Mouse (Mus musculus) left cerebral cortex, adult 2 months (tissue): ENCODE data around the gene Cabp4. TPM values are rescaled to one million over a fixed set of nuclear protein-coding genes. Genes with fewer than 3 reads are reported as not detected.
A peak's percentile ranks its signal among the peaks of the same experiment; 100 is the strongest.
"Not testable (repeated sequence)": the region's sequence is repeated elsewhere in the genome, so short reads cannot be mapped to it uniquely, and the experiment has no call there.

Source experiments
- DNase-seq, 2 experiments: peaks; one replicate each; pipeline ENCODE4 v3.0.0; 2021 to 2022; ENCODE audit warnings: low spot score in 2 of 2, mixed read lengths in 1 of 2; ENCODE audit errors: extremely low spot score in 1 of 2
- H3K27ac ChIP-seq: fragments of 200-600 bp; 2 replicates; pipeline ENCODE4 v1.8.1; 2022
- H3K4me3 ChIP-seq: fragments of 200-600 bp; 2 replicates; pipeline ENCODE4 v1.8.1; 2022
- CTCF ChIP-seq: fragments of 200-600 bp; IDR thresholded peaks from 2 replicates; pipeline ENCODE4 v1.8.1; 2022; ENCODE audit warnings: antibody characterized with exemption, mild to moderate bottlenecking, moderate library complexity
- intact Hi-C: fragments of 180-260 bp; cut with DNase I; formaldehyde crosslinking; loops from one replicate; pipeline ENCODE4 v1.15.1; 2025
- total RNA-seq, 2 experiments: library from RNA; stranded (reverse); gene quantifications; 2 replicates each; pipeline ENCODE4 v1.2.3; 2021

The Cabp4 gene
- total RNA-seq, 2 experiments from 2014 or later, result 0.26 TPM; not detected in 1

DNA sequence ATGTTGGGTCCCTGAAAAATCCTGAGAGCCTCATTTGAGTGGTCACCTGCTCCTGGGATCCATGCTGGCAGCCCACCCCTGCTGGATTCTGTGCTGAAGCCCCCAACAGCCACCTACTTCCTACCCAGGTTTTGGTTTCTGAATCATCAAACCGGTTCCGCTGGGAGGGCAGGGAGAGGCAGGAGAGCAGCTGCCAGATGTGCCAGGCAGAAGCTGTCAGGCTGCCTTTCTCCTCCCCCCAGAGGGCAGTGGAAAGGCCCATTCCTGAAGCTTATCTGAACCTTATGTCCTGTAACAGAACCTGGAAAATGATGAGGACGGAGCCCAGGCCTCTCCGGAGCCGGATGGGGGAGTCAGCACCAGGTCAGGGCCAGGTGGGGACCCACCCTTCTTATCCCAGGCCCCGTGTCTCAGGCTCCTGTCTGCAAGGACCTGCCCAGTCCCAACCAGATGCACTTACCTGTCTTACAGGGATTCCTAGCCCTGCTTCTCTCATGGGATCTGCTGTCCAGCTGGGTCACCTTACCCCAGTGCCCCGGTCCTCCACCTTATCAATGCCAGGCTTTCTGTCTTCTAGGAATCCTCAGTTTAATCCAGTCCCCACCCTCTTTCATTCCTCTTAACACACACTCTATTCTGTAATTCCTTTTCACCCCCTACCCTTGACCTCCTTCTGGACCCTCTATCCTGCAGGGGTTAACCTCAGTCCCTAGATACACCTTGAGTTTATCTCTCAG is 16.9 kb downstream of the Cabp4 start:
- no peak for TF ChIP-seq CTCF
- DNase-seq, result no peak
- H3K27ac ChIP-seq, result peak overlapping the region; percentile 81; the same call in 1 of the 2 replicates
- intact Hi-C loops, result no loop called here
- H3K4me3 ChIP-seq, result peak overlapping the region; percentile 55

DNA sequence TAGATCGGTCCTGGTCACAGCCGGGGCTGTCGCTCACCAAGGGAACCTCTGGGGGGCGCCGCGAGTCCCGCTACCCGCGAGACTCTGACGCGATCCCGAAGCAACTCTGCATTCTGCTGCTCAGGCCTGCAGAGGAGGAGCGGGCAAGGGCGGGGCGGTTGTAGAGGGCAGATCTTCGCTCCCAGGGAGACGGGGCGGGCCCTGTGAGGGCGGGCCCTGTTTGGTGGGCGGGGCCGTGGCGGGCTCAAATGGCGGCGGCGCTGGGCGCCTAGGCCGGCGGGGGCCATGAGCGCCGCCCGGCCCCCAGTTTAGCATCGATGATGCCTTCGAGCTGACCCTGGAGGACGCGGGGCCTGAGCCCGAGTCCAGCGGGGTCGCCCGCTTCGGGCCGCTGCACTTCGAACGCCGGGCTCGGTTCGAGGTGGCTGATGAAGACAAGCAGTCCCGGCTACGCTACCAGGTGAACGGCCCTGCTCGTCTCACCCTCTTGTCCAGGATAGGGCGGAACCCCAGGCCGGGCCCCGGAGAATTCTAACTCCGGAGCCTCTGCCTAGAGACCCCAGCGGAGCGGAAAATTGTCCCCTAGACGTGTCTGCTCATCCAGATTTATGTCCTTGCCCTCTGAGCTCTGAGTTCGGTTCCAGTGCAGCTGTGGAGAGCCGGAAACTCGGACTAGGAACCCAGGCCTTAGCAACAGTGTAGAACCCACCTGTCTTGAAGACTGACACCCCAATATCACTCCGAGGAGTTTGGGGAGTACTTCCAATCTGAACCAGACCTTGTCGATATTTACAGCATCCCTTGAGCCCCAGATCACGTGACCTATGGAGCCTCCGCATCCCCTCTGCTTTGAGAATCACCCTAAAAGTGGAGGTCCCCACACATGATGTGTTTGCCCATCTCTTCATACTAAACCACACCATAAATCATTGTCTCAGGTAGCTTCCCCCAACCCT is 17.8 kb downstream of the Cabp4 start, which contains the start of gene Aip:
Gene Aip (minus strand): TSS at position 118 of the 956 bp plus-strand sequence.
- peak; percentile 58 for TF ChIP-seq CTCF
- peak within 1 kb of the TSS; percentile 81 for H3K27ac ChIP-seq
- intact Hi-C loops, result loop anchor here (1.0 kb wide), 1 partner anchor 105 kb away; the partner anchor contains the start of gene Pold4
- peak within 1 kb of the TSS; percentile 55 for H3K4me3 ChIP-seq
- DNase-seq, result peak; percentile 97 to 98

DNA sequence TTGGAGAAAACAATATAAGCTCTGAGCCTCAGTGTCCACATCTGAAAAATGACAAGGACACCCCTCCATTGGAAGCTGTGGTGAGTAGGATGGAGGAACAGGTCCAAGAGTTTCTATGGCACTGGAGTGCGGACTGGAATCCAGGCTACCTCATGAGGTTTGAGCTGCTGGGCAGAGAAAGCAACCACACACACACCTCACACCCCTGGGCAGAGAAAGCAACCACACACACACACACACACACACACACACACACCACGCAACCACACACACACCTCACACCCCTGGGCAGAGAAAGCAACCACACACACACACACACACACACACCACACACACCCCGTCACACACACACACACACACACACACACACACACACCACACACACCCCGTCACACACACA is 18.6 kb downstream of the Cabp4 start:
- Histone ChIP-seq H3K27ac (peak overlapping the region; percentile 55), H3K4me3 (peak overlapping the region; percentile 25)
- DNase-seq, result not testable (repeated sequence)
- intact Hi-C loops, result loop anchor here (1.0 kb wide), 1 partner anchor 106 kb away; the partner anchor contains the start of gene Pold4

DNA sequence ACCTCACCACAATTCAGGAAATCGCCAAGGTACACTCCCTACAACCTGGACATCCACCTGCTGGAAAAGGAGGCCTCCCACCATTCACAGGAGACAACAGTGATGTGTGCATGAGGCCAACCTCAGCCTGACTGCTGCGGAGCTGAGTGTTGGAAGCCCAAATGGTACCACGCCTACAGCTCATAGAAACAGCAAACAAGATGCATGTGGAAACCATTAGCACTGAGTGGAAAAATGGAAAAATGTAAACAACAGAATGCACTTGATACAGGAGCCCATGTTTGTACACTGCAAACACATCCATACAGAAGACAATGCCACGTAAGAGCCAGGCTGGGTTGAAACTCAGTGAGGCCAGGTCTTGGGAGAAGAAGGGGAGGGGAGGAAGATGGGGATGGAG is 19.4 kb downstream of the Cabp4 start:
- Histone ChIP-seq H3K27ac (no peak overlapping the region), H3K4me3 (no peak overlapping the region)
- no peak for TF ChIP-seq CTCF
- intact Hi-C loops, result no loop called here
- no peak for DNase-seq

DNA sequence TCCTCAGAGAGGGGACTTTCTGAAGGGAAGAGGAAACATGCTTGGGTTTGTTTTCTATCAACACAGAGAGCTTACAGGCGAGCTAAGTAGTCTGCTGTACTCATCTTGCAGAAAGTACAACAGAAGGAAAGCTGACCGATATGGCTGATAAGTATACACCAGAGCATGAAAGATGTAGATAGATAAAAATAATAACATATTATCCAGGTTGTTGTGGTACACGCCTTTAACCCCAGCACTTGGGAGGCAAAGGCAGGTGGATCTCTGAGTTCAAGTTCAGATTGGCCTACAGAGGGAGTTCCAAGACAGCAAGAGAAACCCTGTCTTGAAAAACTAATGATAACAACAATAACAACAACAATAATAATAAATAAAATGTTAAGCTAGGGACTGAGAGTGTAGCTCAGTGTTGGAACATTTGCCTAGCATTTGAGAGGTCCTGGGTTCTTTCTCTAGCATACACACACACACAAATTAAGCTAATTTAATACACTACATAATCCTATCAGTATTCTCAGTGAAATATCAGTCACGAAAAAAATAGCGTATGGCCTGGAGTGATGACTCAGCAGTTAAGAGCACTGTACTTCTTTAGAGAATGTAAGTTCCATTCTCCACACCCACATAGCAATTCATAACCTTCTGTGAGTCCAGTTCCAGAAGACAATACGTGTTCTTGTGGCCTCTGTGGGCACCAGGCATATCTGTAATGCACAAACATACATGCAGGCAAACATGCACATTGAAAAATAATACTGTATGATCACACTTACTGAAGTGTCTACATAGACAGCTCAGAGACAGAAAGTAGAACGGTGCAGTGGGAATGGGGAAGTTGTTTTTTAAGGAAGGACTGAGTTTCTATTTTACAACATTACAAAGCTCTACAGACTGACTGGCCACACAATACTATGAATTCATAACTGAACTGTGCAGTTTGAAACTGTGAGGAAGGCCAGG is 21.1 kb downstream of the Cabp4 start:
- Histone ChIP-seq H3K27ac (no peak overlapping the region; the same call in 1 of the 2 replicates), H3K4me3 (no peak overlapping the region)
- no peak for DNase-seq
- intact Hi-C loops, result no loop called here
- no peak for TF ChIP-seq CTCF

DNA sequence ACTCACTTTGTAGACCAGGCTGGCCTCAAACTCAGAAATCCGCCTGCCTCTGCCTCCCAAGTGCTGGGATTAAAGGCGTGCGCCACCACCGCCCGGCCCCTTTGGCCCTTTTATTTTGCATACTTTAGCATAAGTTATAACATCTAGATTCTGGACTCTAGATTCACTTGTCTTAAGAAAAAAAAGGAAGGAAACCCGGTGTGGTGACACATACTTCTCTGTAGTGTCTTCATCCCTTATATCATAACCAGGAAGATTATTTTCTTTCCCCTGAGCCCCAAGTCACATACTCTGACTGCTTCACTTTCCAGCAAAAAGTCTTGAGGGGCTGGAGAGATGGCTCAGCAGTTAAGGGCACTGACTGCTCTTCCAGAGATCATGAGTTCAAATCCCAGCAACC is 21.9 kb downstream of the Cabp4 start:
- peak overlapping the region; percentile 34; the same call in 1 of the 2 replicates for H3K27ac ChIP-seq
- intact Hi-C loops, DNase-seq, H3K4me3 ChIP-seq: not testable (repeated sequence)

DNA sequence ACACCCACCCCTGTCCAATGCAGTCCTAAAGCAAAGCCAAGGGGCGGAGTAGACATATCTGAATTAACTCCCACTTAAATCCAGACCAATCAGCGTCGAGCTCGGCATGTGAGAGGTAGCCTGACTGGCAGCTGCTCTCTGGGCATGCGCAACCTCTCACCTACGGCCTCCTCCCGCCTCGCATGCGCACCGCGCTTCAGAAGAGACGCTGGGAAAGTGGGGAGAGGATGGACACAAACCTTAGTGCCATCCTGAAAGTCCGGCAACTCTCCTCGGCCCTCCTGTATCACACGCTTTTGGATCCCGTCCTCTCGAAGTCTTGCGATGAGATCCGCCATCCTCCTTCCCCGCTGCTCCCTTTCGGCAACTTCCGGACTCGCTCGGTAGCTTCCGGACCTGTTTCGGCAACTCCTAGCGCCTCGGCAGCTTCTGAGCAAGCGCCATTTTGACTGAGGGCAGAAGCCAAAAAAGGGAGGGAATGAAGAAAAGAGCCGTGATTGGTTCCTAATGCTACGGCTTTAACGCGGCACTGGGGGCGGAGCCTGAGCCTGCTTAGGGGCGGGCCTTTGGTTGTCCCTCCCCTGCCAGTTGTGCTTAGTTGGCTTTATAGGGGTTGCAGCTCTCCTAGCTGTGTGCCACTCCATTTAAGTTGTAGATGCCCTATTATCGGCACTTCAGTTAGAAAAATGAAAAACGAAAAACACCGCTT is 22.6 kb downstream of the Cabp4 start:
- Histone ChIP-seq H3K27ac (peak overlapping the region; percentile 97), H3K4me3 (peak overlapping the region; percentile 55)
- intact Hi-C loops, result no loop called here
- DNase-seq, result peak; percentile 96
- no peak for TF ChIP-seq CTCF

DNA sequence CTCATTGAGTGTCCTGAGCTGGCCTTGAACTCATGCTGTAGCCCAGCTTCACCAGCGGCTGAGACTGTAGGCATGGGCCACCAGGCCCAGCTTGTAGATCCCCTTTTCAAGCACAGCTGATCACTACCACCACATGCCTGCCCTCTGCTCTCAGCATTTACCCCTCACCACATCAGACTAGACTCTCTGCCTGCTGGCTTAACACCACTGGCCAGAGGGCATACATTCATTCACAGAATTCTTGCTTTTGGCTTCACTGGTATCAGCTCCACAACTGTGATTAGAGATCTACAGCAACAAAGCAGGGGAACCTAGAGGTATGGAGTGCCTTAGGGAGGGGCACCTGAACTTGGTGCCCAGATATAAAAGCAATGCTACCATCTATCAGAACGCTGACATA is 23.3 kb downstream of the Cabp4 start:
- peak overlapping the region; percentile 55 for H3K4me3 ChIP-seq
- peak overlapping the region; percentile 97; the same call in 1 of the 2 replicates for H3K27ac ChIP-seq
- intact Hi-C loops, result no loop called here
- no peak for DNase-seq
- TF ChIP-seq CTCF, result no peak

DNA sequence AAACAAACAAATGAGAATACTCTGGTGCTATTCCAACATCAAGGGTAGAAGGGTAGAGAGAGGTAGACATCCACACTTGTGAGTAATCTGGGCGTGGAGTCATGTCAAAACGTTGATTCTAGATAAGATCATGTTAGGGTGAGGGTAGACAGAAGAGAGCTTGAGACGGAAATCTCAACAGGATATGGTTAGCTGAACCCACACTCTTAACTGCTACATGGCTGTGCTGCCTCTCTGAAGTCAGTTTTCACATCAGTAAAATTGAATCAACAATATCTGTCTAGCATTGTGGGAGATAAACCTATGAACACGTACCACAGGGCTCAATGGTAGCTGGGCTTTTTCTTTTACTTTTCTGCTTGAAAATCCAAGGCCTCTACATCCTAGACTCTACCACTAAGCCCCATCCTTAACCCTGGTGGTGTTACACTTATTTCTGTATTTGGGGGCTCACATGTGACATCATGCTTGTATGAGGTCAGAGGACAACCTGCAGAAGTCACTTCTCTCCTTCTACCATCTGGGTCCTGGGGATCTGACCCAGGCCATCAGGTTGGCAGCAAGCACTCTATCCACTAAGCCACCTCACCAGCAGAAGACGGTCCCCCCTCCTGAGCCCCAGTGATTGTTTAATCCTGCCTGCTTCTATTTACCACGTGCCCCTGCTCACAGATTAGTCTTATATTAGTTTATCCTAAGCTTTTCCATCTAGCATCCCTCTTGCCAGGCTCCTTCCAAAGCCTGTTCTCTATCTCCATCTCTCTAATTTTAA is 23.9 kb downstream of the Cabp4 start:
- Histone ChIP-seq H3K27ac (no peak overlapping the region; the same call in 1 of the 2 replicates), H3K4me3 (no peak overlapping the region; the same call in 1 of the 2 replicates)
- no peak for TF ChIP-seq CTCF
- intact Hi-C loops, result no loop called here
- no peak for DNase-seq

DNA sequence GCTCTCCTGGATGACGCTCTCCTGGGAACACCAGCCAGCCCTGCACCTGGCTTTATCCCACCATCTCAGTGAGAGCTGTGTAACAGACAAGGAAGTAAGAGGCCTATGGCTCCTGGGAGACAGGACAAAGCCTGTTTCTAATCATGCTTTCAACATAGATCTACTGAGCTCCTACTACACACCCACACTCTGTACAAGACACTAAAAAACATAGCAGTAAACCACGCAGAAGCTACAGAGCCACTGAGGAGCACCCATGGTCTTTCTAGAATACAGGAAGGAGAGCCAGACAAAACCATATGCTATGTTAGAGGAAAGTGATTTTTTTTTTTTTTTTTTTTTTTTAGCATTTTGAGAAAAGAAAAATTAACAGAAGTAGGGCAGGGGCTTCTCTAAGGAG is 25.5 kb downstream of the Cabp4 start:
- H3K4me3 ChIP-seq, result no peak overlapping the region
- H3K27ac ChIP-seq, result peak overlapping the region; percentile 64
- intact Hi-C loops, result no loop called here
- no peak for DNase-seq
- TF ChIP-seq CTCF, result no peak
